Mouse (Mus musculus) kidney, adult 11 months (tissue): ENCODE measurements at regions not wholly inside any gene's neighbourhood (a gene's known extent, or its start where the extent isn't known, plus 50 kb on each side); places are given as distances from the start of the nearest gene placed in this dataset.
A peak's percentile ranks its signal among the peaks of the same experiment; 100 is the strongest.
"Not testable (repeated sequence)": the region's sequence is repeated elsewhere in the genome, so short reads cannot be mapped to it uniquely, and the experiment has no call there.

Experiments used
- DNase-seq: peaks from one replicate; pipeline ENCODE4 v3.0.0; 2022

DNA sequence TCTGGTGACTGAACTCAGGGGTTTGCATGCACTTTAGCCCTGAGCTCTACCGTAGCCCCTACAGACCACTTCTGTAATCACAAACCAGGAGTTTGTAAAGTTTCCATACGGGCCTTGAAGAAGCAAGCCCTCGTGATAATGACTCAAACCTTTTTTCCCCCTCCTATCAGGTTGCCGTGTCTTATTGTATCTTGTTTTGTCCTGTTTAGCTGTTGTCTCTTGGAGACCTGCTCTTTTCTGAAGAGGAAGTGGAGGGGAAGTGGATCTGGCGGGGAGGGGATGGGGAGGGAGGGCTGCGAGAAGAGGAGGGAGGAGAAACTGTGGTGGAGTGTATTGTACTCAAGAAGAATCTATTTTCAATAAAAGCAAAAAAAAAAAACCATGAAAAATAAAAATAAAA, 87.0 kb downstream of the Fam43a start:
- DNase-seq, result no peak

DNA sequence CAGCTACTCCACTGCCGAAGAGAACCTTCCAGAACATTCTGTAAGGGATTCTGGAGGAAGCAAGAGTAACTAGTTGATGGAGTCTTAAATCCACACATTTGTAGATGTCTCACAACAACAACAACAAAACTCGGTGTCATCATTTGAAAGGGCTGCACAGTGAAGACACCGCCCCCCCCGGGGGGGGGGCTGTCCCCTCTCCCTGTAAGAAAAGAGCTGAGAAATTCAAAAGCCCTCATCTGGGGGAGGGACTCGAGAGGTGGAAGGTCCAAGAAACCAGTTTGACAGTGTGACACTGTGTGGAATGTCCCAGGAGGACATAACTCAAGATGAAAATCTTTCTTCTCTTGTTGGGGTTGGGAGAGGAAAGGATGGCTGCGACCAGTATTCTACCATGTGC, 87.7 kb downstream of the Fam43a start:
- no peak for DNase-seq

DNA sequence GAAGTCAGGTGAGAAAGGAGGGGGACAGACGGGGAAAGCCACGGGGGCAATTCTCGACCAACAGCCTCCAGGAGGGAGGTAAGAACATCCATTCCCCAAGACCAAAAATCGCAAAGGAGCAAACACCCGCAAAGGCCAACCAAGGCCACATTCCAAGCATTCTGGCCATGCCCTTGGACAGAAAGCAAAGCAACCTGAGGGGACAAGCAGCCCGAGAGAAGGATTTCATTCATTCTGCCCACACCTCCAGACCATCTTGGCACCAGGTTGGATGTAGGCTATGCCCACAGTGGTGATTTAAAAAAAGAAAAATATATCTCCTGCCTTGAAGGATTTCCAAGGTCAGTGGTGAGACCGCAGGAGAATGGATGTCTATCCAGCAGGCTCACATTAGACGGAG, 88.2 kb downstream of the Fam43a start:
- DNase-seq, result peak; percentile 66

DNA sequence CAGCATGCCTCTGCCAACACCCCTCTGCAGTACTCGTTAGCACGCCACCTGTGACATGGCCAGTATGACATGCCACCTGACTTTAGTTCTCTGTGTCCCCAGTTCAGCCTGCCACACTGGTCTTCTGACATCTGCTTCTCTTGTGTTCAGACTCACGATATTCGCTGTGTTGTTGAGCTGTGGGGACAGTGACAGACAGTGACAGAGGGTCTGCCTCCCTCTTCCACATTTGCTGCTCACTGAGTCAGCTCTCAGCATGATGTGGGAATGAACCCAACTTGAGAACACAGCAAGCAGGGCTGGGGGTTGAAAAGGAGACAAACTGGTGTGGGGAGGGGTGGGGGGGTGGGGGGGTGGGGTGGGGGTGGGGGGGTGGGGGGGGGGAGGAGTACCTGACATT, 91.0 kb downstream of the Fam43a start:
- DNase-seq, result no peak

DNA sequence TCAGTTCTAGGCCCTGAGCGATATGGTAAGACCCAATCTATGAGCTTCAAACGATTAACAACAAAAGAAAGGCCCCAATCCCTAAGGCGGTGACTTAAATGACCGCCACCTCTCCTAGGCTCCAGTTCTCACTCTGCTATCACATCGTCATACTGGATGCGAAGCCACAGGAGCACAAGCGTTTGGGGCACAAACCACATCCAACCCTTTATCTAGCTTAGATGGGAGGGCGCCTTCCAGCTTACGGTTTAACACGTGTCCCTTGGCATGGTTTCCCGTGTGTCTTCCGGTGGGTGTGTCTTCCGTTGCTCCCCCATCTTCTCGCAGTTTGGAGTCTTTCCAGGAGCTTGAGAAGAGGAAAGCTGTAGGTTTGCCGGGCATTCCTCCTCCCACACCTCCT, 92.4 kb downstream of the Fam43a start:
- no peak for DNase-seq

DNA sequence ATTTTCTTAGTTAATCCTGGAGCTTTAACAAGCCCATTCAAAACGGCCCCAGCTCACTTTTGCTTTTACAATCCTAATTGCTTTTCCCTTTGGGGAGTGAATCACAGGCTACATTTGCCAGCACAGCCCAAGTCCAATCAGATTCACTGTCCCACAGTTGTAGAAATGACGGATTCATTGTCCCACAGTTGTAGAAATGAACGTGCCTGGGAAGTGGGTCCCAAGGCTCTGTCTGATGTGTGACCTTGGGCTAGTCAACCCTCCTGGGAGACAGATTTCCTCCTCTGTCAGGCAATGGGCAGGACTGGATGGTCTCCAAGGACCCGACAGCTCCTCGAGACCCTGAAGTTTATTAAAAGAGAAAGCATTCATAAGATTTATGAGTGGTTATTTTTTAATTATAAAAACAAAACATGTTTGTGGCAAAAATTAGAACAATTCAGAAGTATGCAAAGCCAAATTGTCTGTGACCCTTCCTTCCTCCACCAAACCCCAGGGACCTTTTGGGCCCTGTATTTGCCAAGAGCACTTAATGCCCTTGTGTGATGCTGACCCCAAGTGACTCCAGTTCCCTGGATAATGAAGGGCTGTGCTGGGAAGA, 93.1 kb downstream of the Fam43a start:
- DNase-seq, result peak; percentile 79

DNA sequence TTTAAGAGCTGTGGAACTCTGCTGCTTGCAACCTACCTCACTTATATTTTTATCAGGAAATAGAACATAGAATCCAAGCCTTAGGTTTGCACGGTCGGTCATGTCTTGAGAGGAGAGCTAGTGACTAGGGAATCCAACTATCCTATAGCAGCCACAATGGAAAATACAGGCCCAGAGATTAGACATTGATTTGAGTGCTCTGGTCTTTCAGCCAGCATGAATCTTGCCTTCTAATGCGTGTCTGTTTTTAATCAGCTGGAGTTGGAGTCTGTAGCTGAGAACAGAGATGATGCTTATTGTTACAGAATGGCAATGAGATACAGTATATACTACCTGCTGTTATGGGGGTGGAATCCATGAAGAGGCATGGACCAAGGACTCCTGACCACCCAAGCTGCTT, 93.7 kb downstream of the Fam43a start:
- DNase-seq, result no peak

DNA sequence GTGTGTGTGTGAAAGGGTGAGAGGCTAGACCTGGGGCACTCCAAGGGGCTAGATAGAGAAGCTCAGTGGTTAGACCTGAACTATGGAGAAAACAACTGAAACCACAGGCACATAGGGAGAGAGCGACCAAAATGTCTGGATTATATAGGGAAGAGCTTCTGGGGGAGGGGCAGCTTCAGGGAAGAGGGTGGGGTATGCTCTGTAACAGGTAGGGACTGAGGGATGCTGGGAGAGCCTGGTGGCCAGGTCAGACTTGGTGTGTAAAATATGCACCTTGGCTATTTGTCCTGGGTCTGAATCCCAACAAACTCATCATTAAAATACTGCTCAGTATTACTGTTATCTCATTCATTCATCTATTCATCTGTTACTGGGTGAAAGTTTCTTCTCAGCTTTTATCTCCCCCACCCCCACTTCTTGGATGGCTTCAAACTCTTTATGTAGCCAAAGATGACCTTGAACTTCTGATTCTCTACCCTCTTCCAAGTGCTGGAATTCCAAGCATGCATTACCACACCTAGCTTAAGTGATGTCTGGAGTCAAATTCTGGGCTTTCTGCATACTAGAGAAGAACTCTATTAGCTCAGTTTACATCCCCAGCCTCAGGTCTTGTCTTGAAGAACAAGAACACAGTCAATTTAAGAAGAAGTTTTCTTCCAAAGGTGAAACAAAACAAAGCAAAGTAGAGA, 94.5 kb downstream of the Fam43a start:
- no peak for DNase-seq

DNA sequence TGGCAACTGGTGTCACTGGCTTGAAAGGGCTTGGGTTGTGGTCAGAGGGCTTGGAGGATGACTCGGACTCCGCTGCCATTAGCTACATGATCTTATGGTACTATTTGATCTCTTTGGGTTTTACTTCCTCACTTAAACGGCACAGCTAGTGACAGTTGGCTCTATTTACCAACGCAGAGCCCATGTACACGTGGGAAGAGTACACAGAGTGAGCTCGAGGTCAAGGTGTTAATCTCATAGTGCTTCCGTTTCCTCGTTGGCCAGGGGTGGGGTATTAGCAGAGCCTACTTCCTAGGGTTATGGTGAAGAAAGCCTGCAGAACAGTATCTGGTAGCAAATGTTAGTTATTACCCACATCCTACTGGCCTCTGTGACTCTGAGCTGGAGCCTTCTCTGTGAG, 96.2 kb downstream of the Fam43a start:
- DNase-seq, result no peak

DNA sequence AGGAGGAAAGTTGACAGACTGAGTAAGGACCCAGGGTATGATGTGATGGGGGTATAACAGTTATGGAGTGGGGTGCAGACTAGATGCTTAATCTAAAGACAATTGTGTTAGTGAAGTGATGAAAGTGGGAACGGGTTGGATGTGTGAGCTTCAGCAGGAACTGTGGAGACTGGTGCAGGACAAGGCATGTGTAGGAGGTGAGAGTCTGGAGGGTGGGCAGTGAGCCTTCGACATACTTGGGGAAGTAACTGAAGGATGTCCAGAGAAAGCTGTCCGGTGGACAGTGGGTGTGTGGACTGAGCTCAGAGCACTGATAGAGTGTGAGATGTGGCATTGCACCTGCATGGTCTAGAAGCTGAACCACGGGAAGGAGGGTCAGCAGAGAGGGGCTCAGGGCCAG, 97.7 kb downstream of the Fam43a start:
- no peak for DNase-seq

DNA sequence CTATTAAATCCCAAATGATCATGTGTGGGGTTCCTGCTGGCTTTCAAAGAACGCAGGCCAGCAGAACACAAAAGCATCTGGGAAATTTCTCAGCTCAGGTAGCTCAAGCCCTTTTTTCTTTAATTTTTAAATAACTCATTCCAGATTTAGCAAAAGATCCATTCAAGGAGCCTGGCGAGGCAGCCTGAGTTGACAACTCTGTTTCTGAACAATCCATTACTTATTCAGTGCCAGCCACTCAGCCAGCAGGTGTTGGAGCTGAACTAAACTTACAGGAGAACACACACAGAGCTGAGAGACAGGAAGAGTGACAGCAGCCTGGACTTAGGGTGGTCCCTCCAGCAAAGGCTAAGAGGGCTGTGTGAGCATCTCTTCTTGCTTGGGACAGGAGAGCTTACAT, 98.3 kb downstream of the Fam43a start:
- no peak for DNase-seq

DNA sequence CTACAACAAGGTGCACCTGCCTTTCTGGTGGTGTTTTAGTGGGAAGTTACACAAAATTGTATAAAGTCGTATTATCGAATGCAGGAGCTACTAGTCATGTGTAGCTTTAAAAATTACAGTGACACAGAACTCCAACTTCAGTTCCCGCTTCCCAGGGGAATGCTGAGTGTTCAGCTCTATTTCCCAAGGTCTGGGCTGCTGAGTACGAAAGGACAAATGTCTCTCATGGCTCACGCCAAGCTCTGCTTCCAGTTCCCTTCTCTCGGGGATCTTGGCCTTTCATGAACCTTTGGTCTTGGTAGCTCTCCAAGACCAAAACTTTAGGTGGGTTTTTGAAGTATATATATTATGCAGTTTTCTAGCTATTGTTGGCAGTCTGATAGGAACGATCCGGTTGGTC, 104.3 kb downstream of the Fam43a start:
- DNase-seq, result no peak

DNA sequence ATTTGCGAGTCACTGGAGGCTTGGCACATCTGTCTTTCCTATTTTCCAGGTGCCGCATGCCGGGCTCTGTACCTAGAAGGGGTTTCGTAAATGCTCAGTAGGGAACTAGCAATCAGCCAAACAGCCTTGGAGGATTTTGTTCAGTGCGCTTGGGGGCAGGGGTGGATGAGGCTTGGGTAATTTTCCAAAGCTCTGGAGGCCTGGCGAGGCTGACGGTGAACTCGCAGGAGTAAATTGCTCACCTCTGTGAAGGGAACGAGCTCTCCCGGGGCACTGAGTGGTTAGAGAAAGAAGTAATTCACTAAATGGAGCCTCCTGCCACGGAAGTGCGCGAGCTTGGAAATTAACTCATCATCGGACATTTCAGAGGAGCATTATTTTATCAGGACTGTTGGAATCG, 110.0 kb downstream of the Fam43a start:
- no peak for DNase-seq

DNA sequence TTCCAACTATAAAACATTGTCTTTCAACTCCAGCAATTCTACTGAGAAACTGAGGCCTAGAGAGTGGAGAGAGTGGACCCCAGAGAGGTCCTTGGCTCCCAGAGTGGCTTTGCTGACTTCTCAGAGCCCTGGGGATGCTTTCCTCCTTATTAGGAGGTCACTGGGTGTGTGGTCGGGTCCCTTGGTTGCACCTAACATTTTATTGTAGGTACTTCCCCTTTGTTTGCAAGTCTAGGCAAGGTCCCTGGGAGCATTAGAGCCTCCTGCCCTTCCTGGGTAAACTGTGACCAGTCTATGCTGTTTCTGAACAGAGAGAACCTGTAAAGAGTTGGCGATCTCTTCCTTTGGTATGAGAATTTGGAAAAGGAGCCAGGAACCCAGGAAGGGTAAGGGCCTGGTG, 110.5 kb downstream of the Fam43a start:
- no peak for DNase-seq

DNA sequence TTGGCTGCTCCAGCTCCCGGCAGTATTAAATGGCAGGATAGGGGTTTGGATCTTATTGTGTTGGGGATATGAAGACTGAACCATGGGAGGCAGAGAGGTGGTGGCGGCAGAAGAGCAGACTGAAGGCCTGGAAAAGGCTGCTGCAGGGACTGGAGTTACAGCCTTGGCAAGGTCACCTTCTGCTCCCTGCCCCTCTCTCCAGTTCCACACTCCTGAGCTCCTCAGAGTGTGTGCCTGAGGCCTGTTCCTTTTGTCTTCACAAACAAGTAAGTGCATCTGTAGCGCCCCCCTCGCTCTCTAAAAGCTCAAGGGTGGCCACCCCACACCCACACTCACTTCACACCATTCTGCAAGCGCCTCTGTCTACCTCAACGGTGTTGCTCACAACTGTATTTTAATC, 113.0 kb downstream of the Fam43a start:
- DNase-seq, result no peak

DNA sequence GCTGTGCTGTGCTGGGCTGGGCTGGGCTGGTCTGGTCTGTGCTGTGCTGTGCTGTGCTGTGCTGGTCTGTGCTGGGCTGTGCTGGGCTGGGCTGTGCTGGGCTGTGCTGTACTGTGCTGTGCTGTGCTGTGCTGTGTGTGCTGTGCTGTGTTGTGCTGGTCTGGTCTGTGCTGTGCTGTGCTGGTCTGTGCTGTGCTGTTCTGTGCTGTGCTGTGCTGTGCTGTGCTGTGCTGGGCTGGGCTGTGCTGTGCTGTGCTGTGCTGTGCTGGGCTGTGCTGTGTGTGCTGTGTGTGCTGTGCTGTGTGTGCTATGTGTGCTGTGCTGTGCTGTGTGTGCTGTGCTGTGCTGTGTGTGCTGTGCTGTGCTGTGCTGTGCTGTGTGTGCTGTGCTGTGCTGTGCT, 118.1 kb downstream of the Fam43a start:
- not testable (repeated sequence) for DNase-seq

DNA sequence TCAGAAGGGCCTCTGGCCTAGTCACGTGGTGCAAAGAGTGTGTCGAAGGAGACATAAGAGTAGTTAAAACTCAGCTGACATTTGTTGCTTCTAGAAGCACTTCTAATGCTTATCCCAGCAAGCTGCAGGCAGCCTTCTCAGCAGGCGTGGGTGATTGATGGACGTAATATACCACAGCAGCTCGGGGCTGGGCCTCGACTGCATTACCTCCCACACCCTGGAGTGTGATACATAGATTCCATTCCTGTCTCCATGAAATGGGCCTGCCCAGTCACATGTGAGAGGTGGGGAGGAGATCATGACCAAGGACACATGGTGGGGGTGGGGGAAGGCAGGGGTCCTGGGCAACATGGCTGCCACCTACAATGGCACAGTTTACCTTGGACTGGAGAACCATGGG, 121.3 kb downstream of the Fam43a start:
- no peak for DNase-seq

DNA sequence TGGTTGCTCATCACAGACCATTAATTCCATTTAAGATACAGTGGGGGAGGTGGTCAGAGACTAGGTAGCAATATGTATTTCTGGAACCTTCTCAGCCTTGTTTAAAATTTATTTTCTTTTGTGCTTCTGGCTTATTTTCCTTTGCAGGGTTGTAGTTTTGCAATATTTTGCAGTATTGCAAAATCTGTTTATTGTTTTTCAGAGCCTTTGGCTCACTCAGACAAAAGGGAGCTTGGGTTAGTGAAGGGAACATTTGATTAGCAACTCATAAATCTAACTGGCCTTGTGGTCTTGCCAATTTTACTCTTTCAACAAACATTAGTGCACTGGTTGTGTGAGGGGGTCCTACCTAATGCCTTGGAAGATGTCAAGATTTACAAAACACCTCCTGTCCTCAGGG, 121.7 kb downstream of the Fam43a start:
- DNase-seq, result no peak

DNA sequence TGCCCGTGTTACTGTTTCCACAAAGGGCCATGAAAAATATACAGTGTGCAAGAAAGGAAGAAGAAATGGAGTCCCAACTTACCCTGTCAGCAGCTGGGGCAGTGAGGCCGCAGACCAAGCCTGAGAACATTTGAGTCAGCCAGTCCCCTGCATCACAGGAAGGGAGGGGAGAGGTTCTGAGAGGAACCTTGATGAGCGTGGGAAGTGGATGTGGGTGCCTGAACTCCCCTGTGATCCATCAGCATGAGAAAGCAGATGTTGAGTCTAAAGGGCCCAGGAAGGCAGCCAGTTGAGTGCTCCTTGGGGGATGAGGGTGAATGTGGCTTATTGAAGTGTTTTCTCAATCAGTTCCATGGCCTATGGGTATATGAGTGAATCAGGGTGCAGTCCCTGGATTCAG, 122.8 kb downstream of the Fam43a start:
- no peak for DNase-seq

DNA sequence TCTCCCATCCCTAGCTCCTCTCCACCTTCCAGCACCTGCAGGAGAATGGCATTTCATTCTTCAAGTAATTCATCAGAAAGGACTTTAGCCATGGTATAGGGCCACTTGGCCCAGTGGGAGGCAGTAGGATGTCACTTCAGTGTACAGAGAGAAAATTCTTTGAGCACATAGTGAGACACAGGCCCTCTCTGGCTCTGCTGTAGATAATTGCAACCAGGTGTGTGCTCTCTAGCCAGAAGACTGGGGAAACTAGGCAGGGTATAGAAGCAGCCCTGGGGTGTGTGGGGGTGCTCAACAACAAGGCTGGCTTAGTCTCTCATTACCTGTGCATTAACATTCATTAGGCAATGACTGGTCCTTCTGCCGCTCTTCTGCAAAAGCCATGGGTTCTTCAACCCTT, 125.1 kb downstream of the Fam43a start:
- DNase-seq, result no peak

DNA sequence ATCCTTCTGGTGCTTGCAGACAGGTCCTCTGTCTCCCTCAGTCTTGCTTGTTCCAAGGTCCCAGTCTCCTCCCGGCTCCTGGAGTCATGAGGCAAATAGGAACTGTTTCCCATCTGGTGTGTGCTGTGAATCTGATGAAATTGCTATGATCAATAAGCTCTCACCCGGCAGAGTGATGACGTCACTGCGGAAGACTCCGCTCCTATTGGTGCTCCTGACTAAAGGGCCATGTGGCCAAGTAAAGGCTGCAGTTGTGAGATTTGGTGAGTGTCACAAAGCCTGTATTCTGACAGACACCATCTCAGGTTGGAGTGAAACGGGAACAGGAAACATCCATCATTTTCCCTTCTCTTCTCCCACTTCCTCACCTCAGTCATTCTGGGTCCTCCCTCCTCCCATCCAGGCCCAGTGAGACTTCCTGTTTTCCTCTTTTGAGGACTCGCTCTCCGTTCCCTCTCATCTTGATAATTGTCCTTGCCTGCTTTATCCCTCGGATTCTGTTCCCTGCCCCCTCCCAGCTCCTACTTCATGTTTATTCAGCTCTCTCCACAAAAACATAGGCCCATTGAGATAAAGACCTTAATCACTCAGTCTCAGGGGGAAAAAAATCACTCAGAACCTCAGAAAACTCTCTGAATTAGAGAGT, 133.4 kb downstream of the Fam43a start:
- DNase-seq, result no peak

DNA sequence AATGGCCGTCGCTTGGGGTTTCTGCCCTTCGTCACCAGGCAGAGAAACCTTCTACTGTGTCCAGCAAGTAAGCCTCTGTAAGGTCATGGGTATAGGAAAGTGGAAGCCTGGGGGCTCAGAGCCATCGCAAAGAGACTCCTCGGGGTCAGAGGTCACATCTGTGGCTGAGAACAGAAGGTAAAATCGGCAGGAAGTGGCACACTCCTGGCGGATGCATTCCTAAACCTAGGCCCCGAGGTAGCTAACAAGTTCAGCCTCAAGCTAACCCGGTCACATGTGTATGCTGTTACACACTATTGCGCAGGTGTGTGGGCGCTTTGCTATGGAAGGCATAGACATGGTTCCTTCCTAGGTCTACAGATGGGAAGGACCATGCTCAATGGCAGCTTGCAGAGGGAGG, 134.0 kb downstream of the Fam43a start:
- DNase-seq, result no peak

DNA sequence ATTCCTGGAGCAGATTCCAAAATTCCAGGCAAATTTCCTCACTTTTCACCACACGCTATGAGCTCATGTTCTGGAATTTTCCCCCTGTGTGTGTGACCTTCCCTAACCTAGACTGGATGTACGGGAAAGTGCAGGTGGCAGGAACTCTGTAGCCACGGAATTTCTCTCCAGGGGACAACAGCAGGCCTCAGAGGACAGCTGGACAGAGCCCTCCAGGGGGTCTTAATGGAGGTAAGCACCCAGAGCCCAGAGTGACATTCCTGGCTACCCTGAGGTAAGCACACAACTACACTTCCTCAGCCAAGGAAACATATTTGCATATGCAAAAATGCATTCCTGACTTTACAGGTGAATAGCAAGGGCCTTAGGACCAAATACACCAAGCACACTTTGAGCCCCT, 135.8 kb downstream of the Fam43a start:
- DNase-seq, result peak; percentile 47

DNA sequence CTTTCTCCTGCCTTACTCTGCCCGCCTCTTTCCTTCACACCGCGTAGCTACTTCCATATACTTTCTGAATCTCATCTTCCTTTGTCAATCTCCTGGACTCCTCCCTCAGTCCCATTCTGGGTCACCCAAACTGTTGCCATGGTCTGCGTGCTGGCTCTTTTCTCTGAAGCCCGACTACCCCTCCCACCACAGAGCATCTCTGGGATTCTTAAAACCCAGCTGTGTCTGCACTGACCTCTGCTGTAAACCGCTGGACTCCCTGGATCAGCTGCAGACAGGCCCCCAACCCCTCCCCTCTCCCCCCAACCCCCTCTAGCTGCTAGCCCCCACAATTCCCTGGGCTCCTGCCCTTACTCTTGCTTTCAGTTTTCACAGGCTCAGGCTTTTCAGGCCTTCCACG, 136.4 kb downstream of the Fam43a start:
- no peak for DNase-seq
